Mouse (Mus musculus) kidney, postnatal 25 days (tissue): ENCODE data around the gene Rps5.
A peak's percentile ranks its signal among the peaks of the same experiment; 100 is the strongest.
"Not testable (repeated sequence)": the region's sequence is repeated elsewhere in the genome, so short reads cannot be mapped to it uniquely, and the experiment has no call there.

ENCODE experiments used
- DNase-seq, 2 experiments: peaks; one replicate each; pipeline ENCODE4 v3.0.0; 2021; ENCODE audit warnings: mixed read lengths in 2 of 2

The Rps5 gene

GRCm38 (mm10) chr7:12921705-12922465 lies at the start of gene Rps5:
TSS of gene Rps5 (plus strand) at chr7:12922290.
- DNase-seq: peak; percentile 99

GRCm38 (mm10) chr7:12874301-12874700 lies 47.8 kb upstream of the Rps5 start:
- peak in 1 of 2 experiments; percentile 57 for DNase-seq

- DNase-seq: no peak
These were observed 42.1 kb upstream of the Rps5 start for GRCm38 (mm10) chr7:12880036-12880435.

- DNase-seq: not testable (repeated sequence)
These were observed 41.6 kb upstream of the Rps5 start for GRCm38 (mm10) chr7:12880497-12880896.

- peak; percentile 97 to 98 for DNase-seq
These were observed 41.0 kb upstream of the Rps5 start, which contains the start of gene Zfp128 for GRCm38 (mm10) chr7:12880911-12881660. TSS of gene Zfp128 (plus strand) at chr7:12881177.

GRCm38 (mm10) chr7:12886563-12887266 lies 35.4 kb upstream of the Rps5 start:
- DNase-seq: no peak

GRCm38 (mm10) chr7:12887585-12887984 lies 34.5 kb upstream of the Rps5 start:
- DNase-seq: no peak

GRCm38 (mm10) chr7:12890928-12891327 lies 31.2 kb upstream of the Rps5 start:
- no peak for DNase-seq

- no peak for DNase-seq
These were observed 30.8 kb upstream of the Rps5 start for GRCm38 (mm10) chr7:12891334-12891733.

GRCm38 (mm10) chr7:12897655-12898410 lies 24.3 kb upstream of the Rps5 start, which contains the start of gene Zscan22:
TSS of gene Zscan22 (plus strand) at chr7:12897815.
- peak; percentile 93 to 97 for DNase-seq

- no peak for DNase-seq
These were observed 20.6 kb upstream of the Rps5 start for GRCm38 (mm10) chr7:12901517-12901916.

GRCm38 (mm10) chr7:12903623-12904022 lies 18.5 kb upstream of the Rps5 start:
- no peak for DNase-seq

GRCm38 (mm10) chr7:12905146-12905545 lies 16.9 kb upstream of the Rps5 start:
- no peak for DNase-seq

GRCm38 (mm10) chr7:12909498-12909962 lies 12.6 kb upstream of the Rps5 start:
- DNase-seq: peak; percentile 74 to 93

- peak; percentile 64 to 76 for DNase-seq
These were observed 11.9 kb upstream of the Rps5 start for GRCm38 (mm10) chr7:12910181-12910668.

- no peak for DNase-seq
These were observed 8.5 kb upstream of the Rps5 start for GRCm38 (mm10) chr7:12913556-12913955.

GRCm38 (mm10) chr7:12920495-12920894 lies 1.6 kb upstream of the Rps5 start:
- DNase-seq: not testable (repeated sequence)

- no peak for DNase-seq
These were observed 779 bp upstream of the Rps5 start for GRCm38 (mm10) chr7:12921318-12921704.

- no peak for DNase-seq
These were observed 639 bp downstream of the Rps5 start for GRCm38 (mm10) chr7:12922729-12923128.

- no peak for DNase-seq
These were observed 4.2 kb downstream of the Rps5 start for GRCm38 (mm10) chr7:12926316-12926715.

GRCm38 (mm10) chr7:12927191-12927680 lies 5.1 kb downstream of the Rps5 start, which contains the start of gene Rnf225:
TSS of gene Rnf225 (plus strand) at chr7:12927416.
- DNase-seq: peak; percentile 70 to 71
